Mouse (Mus musculus) left cerebral cortex, postnatal 10 days (tissue): ENCODE measurements around the gene Arhgef26. TPM values are rescaled to one million over a fixed set of nuclear protein-coding genes. Genes with fewer than 3 reads are reported as not detected.
A peak's percentile ranks its signal among the peaks of the same experiment; 100 is the strongest.

Experiments
- DNase-seq, 2 experiments: peaks; one replicate each; pipeline ENCODE4 v3.0.0; 2021 to 2022; ENCODE audit warnings: low spot score in 2 of 2, mixed read lengths in 1 of 2; ENCODE audit errors: extremely low spot score in 1 of 2
- intact Hi-C: fragments of 180-260 bp; cut with DNase I; formaldehyde crosslinking; loops from one replicate; pipeline ENCODE4 v1.15.1; 2025
- total RNA-seq, 2 experiments: library from RNA; stranded (reverse); gene quantifications; 2 replicates each; pipeline ENCODE4 v1.2.3; 2021

Gene Arhgef26
- total RNA-seq, 2 experiments from 2014 or later, result 26.1 to 27.4 TPM

- intact Hi-C loops, result no loop called here
- DNase-seq, result no peak
Measured at GRCm38 (mm10) chr3:62376719-62377118, 38.6 kb downstream of the Arhgef26 start.

GRCm38 (mm10) chr3:62379946-62380345 lies 41.8 kb downstream of the Arhgef26 start:
- intact Hi-C loops, result no loop called here
- no peak for DNase-seq

GRCm38 (mm10) chr3:62380420-62380819 lies 42.3 kb downstream of the Arhgef26 start:
- intact Hi-C loops, result no loop called here
- no peak for DNase-seq

GRCm38 (mm10) chr3:62382853-62383252 lies 44.7 kb downstream of the Arhgef26 start:
- intact Hi-C loops, result no loop called here
- no peak for DNase-seq

GRCm38 (mm10) chr3:62392636-62393035 lies 54.5 kb downstream of the Arhgef26 start:
- intact Hi-C loops, result no loop called here

GRCm38 (mm10) chr3:62394284-62394683 lies 56.1 kb downstream of the Arhgef26 start:
- intact Hi-C loops, result no loop called here
- DNase-seq, result no peak

More at GRCm38 (mm10) chr3:62392636-62393035, 54.5 kb downstream of the Arhgef26 start:
- DNase-seq, result no peak

GRCm38 (mm10) chr3:62395368-62395767 lies 57.2 kb downstream of the Arhgef26 start:
- intact Hi-C loops, result no loop called here
- DNase-seq, result no peak

GRCm38 (mm10) chr3:62396109-62396508 lies 58.0 kb downstream of the Arhgef26 start:
- DNase-seq, result no peak
- intact Hi-C loops, result no loop called here

GRCm38 (mm10) chr3:62398094-62398493 lies 60.0 kb downstream of the Arhgef26 start:
- no peak for DNase-seq

GRCm38 (mm10) chr3:62399826-62400746 lies 61.9 kb downstream of the Arhgef26 start:
- intact Hi-C loops, result no loop called here
- no peak for DNase-seq

More at GRCm38 (mm10) chr3:62398094-62398493, 60.0 kb downstream of the Arhgef26 start:
- intact Hi-C loops, result no loop called here

- intact Hi-C loops, result no loop called here
- no peak for DNase-seq
Measured at GRCm38 (mm10) chr3:62402466-62402865, 64.3 kb downstream of the Arhgef26 start.

- no peak for DNase-seq
- intact Hi-C loops, result no loop called here
Measured at GRCm38 (mm10) chr3:62404477-62405246, 66.5 kb downstream of the Arhgef26 start.

- intact Hi-C loops, result no loop called here
- DNase-seq, result no peak
Measured at GRCm38 (mm10) chr3:62409555-62410182, 71.5 kb downstream of the Arhgef26 start.

- no peak for DNase-seq
Measured at GRCm38 (mm10) chr3:62410491-62410890, 72.3 kb downstream of the Arhgef26 start.

GRCm38 (mm10) chr3:62412704-62413103 lies 74.6 kb downstream of the Arhgef26 start:
- intact Hi-C loops, result no loop called here
- peak; percentile 67 to 70 for DNase-seq

More at GRCm38 (mm10) chr3:62410491-62410890, 72.3 kb downstream of the Arhgef26 start:
- intact Hi-C loops, result no loop called here

GRCm38 (mm10) chr3:62414926-62415325 lies 76.8 kb downstream of the Arhgef26 start:
- intact Hi-C loops, result no loop called here
- no peak for DNase-seq

- DNase-seq, result no peak
- intact Hi-C loops, result no loop called here
Measured at GRCm38 (mm10) chr3:62417458-62417857, 79.3 kb downstream of the Arhgef26 start.

GRCm38 (mm10) chr3:62418387-62419138 lies 80.4 kb downstream of the Arhgef26 start:
- intact Hi-C loops, result no loop called here
- no peak for DNase-seq

- DNase-seq, result no peak
Measured at GRCm38 (mm10) chr3:62433675-62434074, 95.5 kb downstream of the Arhgef26 start.

More at GRCm38 (mm10) chr3:62433675-62434074, 95.5 kb downstream of the Arhgef26 start:
- intact Hi-C loops, result no loop called here
